Mouse (Mus musculus) forebrain, embryonic 14.5 days (tissue): ENCODE data around the gene Rhbdd3. TPM values are rescaled to one million over a fixed set of nuclear protein-coding genes. Genes with fewer than 3 reads are reported as not detected.
"Not testable (repeated sequence)": the region's sequence is repeated elsewhere in the genome, so short reads cannot be mapped to it uniquely, and the experiment has no call there.

Experiments used
- ATAC-seq: fragments of 200-750 bp; cut with Nextera tagmentation; 2 replicates; pipeline ENCODE4 v1.8.0; 2017; ENCODE audit warnings: mild to moderate bottlenecking, moderate library complexity
- DNase-seq: peaks from one replicate; pipeline ENCODE4 v3.0.0-alpha.2; 2015; ENCODE audit warnings: low spot score
- H3K27ac ChIP-seq: fragments of 300-500 bp; sonication (generic); 2 replicates; pipeline ENCODE4 v1.5.1; 2014; ENCODE audit warnings: low read depth, mild to moderate bottlenecking, control low read depth, low read length, moderate library complexity
- H3K27me3 ChIP-seq: fragments of 300-500 bp; sonication (generic); replicated peaks from 2 replicates; pipeline ENCODE4 v1.6.1; 2014; ENCODE audit warnings: low read length, control low read depth, mixed read lengths; ENCODE audit not compliant: control insufficient read depth, insufficient read depth
- H3K36me3 ChIP-seq: fragments of 300-500 bp; sonication (generic); 2 replicates; pipeline ENCODE4 v1.6.1; 2014; ENCODE audit warnings: low read length, control low read depth; ENCODE audit not compliant: control insufficient read depth, insufficient read depth
- H3K4me1 ChIP-seq: fragments of 300-500 bp; sonication (generic); 2 replicates; pipeline ENCODE4 v1.6.1; 2014; ENCODE audit warnings: antibody characterized with exemption, low read length, control low read depth; ENCODE audit not compliant: control insufficient read depth, insufficient read depth
- H3K4me2 ChIP-seq: fragments of 300-500 bp; sonication (generic); 2 replicates; pipeline ENCODE4 v1.6.1; 2014; ENCODE audit warnings: mild to moderate bottlenecking, control low read depth, low read length
- H3K4me3 ChIP-seq: fragments of 300-500 bp; sonication (generic); 2 replicates; pipeline ENCODE4 v1.5.1; 2014; ENCODE audit warnings: low read depth, low read length, control low read depth
- H3K9ac ChIP-seq: fragments of 300-500 bp; sonication (generic); 2 replicates; pipeline ENCODE4 v1.6.1; 2014; ENCODE audit warnings: mild to moderate bottlenecking, low read length, control low read depth, moderate library complexity
- H3K9me3 ChIP-seq: fragments of 300-500 bp; sonication (generic); replicated peaks from 2 replicates; pipeline ENCODE4 v1.6.1; 2016; ENCODE audit warnings: low read length, control low read depth, mixed read lengths; ENCODE audit not compliant: control insufficient read depth
- whole genome bisulfite sequencing: fragments of 180-500 bp; shearing (Covaris S2); extraction: QIAGEN DNeasy Blood & Tissue Kit; methylation state at CpG from one replicate; pipeline ENCODE4 v1.1.7; 2014; 5-methylcytosine and 5-hydroxymethylcytosine counted together
- polyA plus RNA-seq: library from polyadenylated mRNA; unstranded; fragments of >200 nt; fragmentation: Nextera tagmentation; extraction: Ambion mirVana; gene quantifications from 2 replicates; pipeline ENCODE4 v1.2.1, GENCODE M21; 2014

Gene Rhbdd3
- polyA plus RNA-seq, 1 experiment from 2014 or later, result 28.9 TPM

- H3K9me3 ChIP-seq, result no peaks in the 10 kb centered on the region
- no peak overlapping the region for H3K27ac ChIP-seq
- WGBS, result 62% methylated on average over 31 of the region's 31 CpGs
- H3K27me3 ChIP-seq, result peaks cover 47% of the 10 kb centered on the region
- ATAC-seq (no peak), DNase-seq (no peak)
- peak overlapping the region; percentile 75; the same call in 1 of the 2 replicates for H3K9ac ChIP-seq
- peaks cover 23% of the 10 kb centered on the region for H3K4me1 ChIP-seq
- H3K4me3 ChIP-seq, result peak overlapping the region; percentile 73
- peaks cover 17% of the 10 kb centered on the region for H3K36me3 ChIP-seq
- peak overlapping the region; percentile 84 for H3K4me2 ChIP-seq
These were observed 35.0 kb upstream of the Rhbdd3 start for GRCm38 (mm10) chr11:5063561-5064281.

DNA sequence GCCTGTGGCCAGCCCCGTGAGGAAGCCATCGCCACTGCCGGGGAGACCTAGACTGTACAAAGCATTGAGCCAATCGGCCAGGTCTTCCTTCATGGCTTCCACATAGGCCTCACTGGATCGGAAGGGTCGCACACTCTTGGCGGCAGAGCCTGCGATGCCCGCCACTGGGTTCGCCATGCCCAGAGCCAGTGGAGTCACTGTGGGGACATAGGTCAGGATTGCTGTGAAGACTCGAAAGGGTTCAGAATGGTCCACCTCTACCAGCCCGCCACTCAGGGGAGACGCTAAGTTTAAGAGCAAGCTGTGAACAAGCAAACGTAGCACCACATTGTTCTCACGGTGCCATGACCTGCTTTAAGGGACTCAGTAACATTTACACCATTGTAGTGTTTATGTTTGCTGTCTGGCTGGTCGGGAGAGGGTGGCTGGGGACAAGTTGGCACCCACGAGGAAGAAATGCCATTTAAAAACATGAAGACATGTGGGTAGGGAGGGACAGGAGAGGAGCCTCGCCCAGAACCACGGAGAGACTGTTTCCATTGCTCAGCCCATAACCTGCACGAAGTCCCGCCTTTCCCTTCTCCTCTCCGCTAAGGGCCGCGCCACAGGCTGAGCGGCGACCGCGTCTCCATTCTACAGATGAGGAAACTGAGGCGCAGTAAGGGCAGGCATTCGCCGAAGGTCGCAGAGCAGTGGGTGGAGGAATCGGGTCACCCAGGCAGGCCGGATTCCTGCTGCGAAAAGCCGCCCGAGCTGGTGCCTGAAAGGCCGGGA is 34.3 kb upstream of the Rhbdd3 start:
- Histone ChIP-seq H3K9ac (peak overlapping the region; percentile 75), H3K4me1 (peaks cover 23% of the 10 kb centered on the region), H3K9me3 (no peaks in the 10 kb centered on the region), H3K36me3 (peaks cover 24% of the 10 kb centered on the region), H3K27me3 (peaks cover 39% of the 10 kb centered on the region), H3K4me3 (peak overlapping the region; percentile 73), H3K4me2 (peak overlapping the region; percentile 84), H3K27ac (0 out of 2 replicates have a peak overlapping the region, but pooled peaks have one; percentile 3)
- ATAC-seq, result no peak
- 20% methylated on average over 36 of the region's 38 CpGs for WGBS
- no peak for DNase-seq

DNA sequence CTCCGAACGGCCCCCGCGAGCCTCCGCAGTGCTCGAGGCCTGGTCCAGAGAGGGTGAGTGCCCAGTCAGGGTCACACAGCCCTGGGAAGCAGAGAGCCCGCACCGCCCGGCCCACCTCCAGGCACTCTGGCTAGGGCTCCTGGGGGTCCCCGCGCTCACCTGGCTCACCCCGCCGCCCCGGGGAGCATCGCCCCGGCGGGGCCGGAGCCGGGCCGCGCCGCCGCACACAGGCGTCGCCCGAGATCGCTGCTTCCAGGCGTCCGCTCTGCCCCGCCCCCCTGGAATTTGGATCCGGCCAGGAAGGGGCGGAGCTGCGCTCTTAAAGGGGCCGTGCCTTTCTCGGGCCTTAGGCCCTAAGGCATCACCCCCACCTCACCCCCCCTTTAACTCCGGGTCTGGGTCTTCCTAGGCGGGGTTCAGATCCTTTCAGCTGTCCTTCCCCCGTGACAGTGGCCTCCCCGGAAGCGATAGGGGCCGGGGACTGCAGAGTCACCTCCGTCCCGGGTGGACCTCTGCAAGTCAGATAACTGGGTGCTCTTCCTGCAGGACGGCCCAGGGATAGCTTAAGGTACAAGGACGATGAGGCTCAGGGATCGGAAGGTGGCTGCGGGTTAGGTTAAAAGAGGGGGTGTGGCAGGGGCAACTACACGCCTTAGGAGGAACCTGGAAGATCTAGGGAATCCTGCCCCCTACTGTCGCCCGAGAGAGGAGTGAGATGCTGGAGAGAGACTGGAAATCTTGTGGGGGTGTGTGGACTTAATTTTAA is 33.5 kb upstream of the Rhbdd3 start, which contains the start of gene Gas2l1:
Gene Gas2l1, minus strand, starts transcription at position 272 of the 766 bp plus-strand sequence.
- Histone ChIP-seq H3K4me2 (peak within 1 kb of the TSS; percentile 84), H3K4me1 (peaks cover 23% of the 10 kb centered on the region), H3K9ac (peak within 1 kb of the TSS; percentile 75), H3K9me3 (no peaks in the 10 kb centered on the region), H3K36me3 (peaks cover 30% of the 10 kb centered on the region), H3K4me3 (peak within 1 kb of the TSS; percentile 73), H3K27me3 (peaks cover 31% of the 10 kb centered on the region), H3K27ac (0 out of 2 replicates have a peak within 1 kb of the TSS, but pooled peaks have one; percentile 3)
- peak; percentile 93 for DNase-seq
- under 1% methylated on average over 50 of the region's 50 CpGs for WGBS
- peak; percentile 88 for ATAC-seq

DNA sequence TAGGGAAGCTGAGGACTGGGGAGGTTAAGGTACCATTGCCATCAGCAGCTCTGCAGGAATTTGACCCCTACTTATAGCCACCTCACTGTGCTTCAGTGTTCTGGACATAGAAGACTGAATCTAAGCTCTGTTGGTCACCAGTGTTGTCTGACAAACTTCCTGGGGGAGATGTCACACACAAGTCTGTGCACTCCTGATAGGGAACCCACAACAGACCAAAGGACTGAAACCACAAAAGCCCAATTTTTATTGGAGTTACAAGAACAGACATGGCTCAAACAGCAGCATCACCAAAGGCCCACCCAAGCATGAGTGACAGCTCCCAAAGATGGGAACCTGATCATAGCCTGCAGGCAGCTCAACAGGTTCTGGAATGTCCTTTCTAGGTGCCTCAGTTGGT is 31.7 kb upstream of the Rhbdd3 start:
- DNase-seq (no peak), ATAC-seq (no peak)
- H3K9ac ChIP-seq, result no peak overlapping the region
- no peak overlapping the region for H3K4me2 ChIP-seq
- peaks cover 14% of the 10 kb centered on the region for H3K27me3 ChIP-seq
- H3K4me1 ChIP-seq, result peaks cover 15% of the 10 kb centered on the region
- no peak overlapping the region for H3K4me3 ChIP-seq
- H3K27ac ChIP-seq, result no peak overlapping the region
- peaks cover 48% of the 10 kb centered on the region for H3K36me3 ChIP-seq
- no peaks in the 10 kb centered on the region for H3K9me3 ChIP-seq

- DNase-seq, result no peak
- H3K9me3 ChIP-seq, result no peaks in the 10 kb centered on the region
- no peak overlapping the region for H3K4me2 ChIP-seq
- peaks cover 8% of the 10 kb centered on the region for H3K4me1 ChIP-seq
- H3K27me3 ChIP-seq, result peaks cover 4% of the 10 kb centered on the region; the same call in 1 of the 2 replicates
- H3K36me3 ChIP-seq, result peaks cover 61% of the 10 kb centered on the region
- H3K9ac ChIP-seq, result no peak overlapping the region
- ATAC-seq, result no peak
- no peak overlapping the region for H3K4me3 ChIP-seq
- 86% methylated on average over 9 of the region's 9 CpGs for WGBS
- H3K27ac ChIP-seq, result no peak overlapping the region
These were observed 30.4 kb upstream of the Rhbdd3 start for GRCm38 (mm10) chr11:5068126-5068971.

GRCm38 (mm10) chr11:5074882-5075281 is 23.8 kb upstream of the Rhbdd3 start:
- DNase-seq (peak; percentile 68), ATAC-seq (0 out of 2 replicates have a peak, but pooled peaks have one; percentile 44)
- 70% methylated on average over 4 of the region's 4 CpGs for WGBS
- Histone ChIP-seq H3K9me3 (no peaks in the 10 kb centered on the region), H3K36me3 (peaks cover 83% of the 10 kb centered on the region), H3K4me2 (no peak overlapping the region), H3K4me3 (no peak overlapping the region), H3K27me3 (no peaks in the 10 kb centered on the region), H3K9ac (no peak overlapping the region), H3K27ac (no peak overlapping the region), H3K4me1 (no peaks in the 10 kb centered on the region)

DNA sequence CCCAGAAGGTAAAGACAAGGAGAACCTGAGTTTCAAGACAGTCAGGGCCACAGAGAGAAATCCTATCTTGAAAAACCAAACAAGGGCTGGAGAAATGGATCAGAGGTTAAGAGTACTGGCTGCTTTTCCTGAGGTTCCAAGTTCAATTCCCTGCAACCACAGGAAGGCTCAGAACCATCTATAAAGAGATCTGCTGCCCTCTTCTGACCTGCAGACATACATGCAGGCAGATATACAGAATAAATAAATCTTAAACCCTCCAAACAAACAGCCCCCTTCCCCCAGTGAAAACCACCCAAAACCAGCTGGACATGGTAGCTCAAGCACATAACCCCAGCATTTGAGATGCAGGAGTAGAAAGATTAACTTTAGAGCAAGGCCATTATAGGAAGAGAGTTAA is 23.0 kb upstream of the Rhbdd3 start:
- ATAC-seq, result no peak
- no peaks in the 10 kb centered on the region for H3K27me3 ChIP-seq
- H3K9ac ChIP-seq, result no peak overlapping the region
- no peak overlapping the region for H3K27ac ChIP-seq
- no peak overlapping the region for H3K4me2 ChIP-seq
- H3K4me1 ChIP-seq, result no peaks in the 10 kb centered on the region
- peaks cover 83% of the 10 kb centered on the region for H3K36me3 ChIP-seq
- H3K4me3 ChIP-seq, result no peak overlapping the region
- DNase-seq, result no peak
- no peaks in the 10 kb centered on the region for H3K9me3 ChIP-seq

DNA sequence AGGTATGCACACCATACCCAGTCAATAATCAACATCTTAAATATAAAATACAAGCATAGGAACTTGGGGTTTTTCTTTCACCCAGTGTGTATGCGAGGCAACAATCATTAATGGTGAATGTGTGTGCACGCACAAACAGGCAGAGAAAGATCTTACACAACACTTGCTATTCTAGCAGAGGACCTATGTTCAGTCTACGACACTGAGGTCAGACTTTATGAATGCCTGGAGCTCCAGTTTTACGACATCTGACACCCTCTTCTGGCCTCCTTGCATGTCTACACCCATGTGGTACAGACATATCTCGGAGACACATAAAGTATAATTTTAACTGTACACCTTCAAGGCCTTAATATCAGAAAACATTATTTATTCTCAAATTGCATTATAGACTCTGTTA is 21.9 kb upstream of the Rhbdd3 start:
- H3K4me2 ChIP-seq, H3K9ac ChIP-seq, H3K9me3 ChIP-seq, H3K4me3 ChIP-seq, DNase-seq, H3K27ac ChIP-seq, H3K4me1 ChIP-seq, H3K27me3 ChIP-seq, ATAC-seq: not testable (repeated sequence)
- H3K36me3 ChIP-seq, result peaks cover 79% of the 10 kb centered on the region
- 89% methylated on average over 4 of the region's 5 CpGs for WGBS
